Mouse (Mus musculus): ENCODE measurements at regions not wholly inside any gene's neighbourhood (a gene's known extent, or its start where the extent isn't known, plus 50 kb on each side); places are given as distances from the start of the nearest gene placed in this dataset.

- TF ChIP-seq CTCF (IDR thresholded peaks at IDR 0.05; ENCODE audit: control insufficient read depth, insufficient read depth, insufficient read length) (no peak), USF1 (IDR thresholded peaks at IDR 0.05; ENCODE audit: low read depth) (no peak), MAX (IDR thresholded peaks at IDR 0.05) (no peak), MYOG (IDR thresholded peaks at IDR 0.05; ENCODE audit: control insufficient read depth, extremely low read depth, insufficient read length) (no peak), CEBPB (IDR thresholded peaks at IDR 0.05; ENCODE audit: low read depth) (no peak)
Observed at GRCm38 (mm10) chr14:76851473-76852214, 184.9 kb upstream of the Ccdc122 start.

Measured in C2C12 (cell line).